8 mouse cellular contexts compared by ENCODE assay signal in the genomic region with DNA sequence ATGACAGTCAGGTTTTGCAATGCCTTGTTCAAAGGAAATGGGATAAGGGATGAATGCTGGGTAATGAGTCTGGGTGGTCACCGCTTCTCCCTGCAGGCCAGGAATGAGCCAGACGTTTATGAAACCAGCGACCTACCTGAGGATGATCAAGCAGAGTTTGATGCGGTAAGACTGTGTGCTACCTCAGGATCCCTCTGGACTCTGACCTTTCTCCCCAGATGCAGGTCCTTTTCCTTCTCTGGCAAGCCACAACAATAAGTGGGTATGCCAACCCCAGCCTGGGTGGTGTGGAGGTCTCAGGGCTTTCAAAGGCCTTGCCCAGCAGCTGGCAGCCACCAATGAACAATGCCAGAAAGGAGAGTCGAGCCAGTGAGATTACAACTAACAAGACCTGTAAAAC. TPM values are rescaled to one million over a fixed set of nuclear protein-coding genes. Genes with fewer than 3 reads are reported as not detected.
DNase-seq lines count a peak whose midpoint lies in the region; ATAC-seq and TF ChIP-seq lines count a peak whose summit lies in the region.

No protein-coding gene starts in this region.

- H3K27me3 ChIP-seq in lung, embryonic 14.5 days (ENCODE audit: insufficient read depth, low read length), result peaks cover 13% of the 10 kb centered on the region
- H3K27me3 ChIP-seq in forebrain, embryonic 11.5 days (ENCODE audit: control insufficient read depth, insufficient read depth, low read length), result peaks cover 8% of the 10 kb centered on the region; the same call in 1 of the 2 replicates

- H3K4me1 ChIP-seq in lung, embryonic 14.5 days (ENCODE audit: insufficient read depth), result peaks cover 10% of the 10 kb centered on the region
- peaks cover 12% of the 10 kb centered on the region for H3K4me1 ChIP-seq in forebrain, embryonic 11.5 days (replicated peaks; ENCODE audit: control insufficient read depth, insufficient read depth, low read length)
- H3K4me1 ChIP-seq in olfactory bulb, adult 2 months (ENCODE audit: control insufficient read depth, insufficient read depth, low read length), result peaks cover 9% of the 10 kb centered on the region

- no peak for DNase-seq in lung, embryonic 14.5 days
- DNase-seq in lung, postnatal 25 days (ENCODE audit: low spot score), result no peak
- DNase-seq in forebrain, embryonic 11.5 days (ENCODE audit: low spot score), result no peak
- DNase-seq in kidney, postnatal 36 days, result peak; percentile 34 to 38
- no peak for DNase-seq in adrenal gland, postnatal 14 days
- DNase-seq in adrenal gland, postnatal 25 days, result no peak

- H3K4me3 ChIP-seq in lung, embryonic 14.5 days (ENCODE audit: low read depth, low read length), result peak overlapping the region; percentile 100
- peak overlapping the region; percentile 97 for H3K4me3 ChIP-seq in forebrain, embryonic 11.5 days (ENCODE audit: low read depth, low read length)
- peak overlapping the region; percentile 98 for H3K4me3 ChIP-seq in olfactory bulb, adult 2 months (ENCODE audit: insufficient read depth, low read depth, low read length)

- no peak for TF ChIP-seq POLR2A in olfactory bulb, adult 2 months (IDR thresholded peaks at IDR 0.05; ENCODE audit: insufficient read depth, low read depth, low read length)

- peak overlapping the region; percentile 99 for H3K9ac ChIP-seq in lung, embryonic 14.5 days
- peak overlapping the region; percentile 96 for H3K9ac ChIP-seq in forebrain, embryonic 11.5 days (ENCODE audit: low read length)

- no peak for ATAC-seq in lung, embryonic 14.5 days (ENCODE audit: insufficient read depth)
- no peak for ATAC-seq in forebrain, embryonic 11.5 days (replicated peaks; ENCODE audit: low FRiP score)
- no peak for ATAC-seq in megakaryocyte progenitor cell, adult 5-6 weeks (replicated peaks; ENCODE audit: poor library complexity)

- H3K27ac ChIP-seq in lung, embryonic 14.5 days (ENCODE audit: low read depth), result no peak overlapping the region
- no peak overlapping the region for H3K27ac ChIP-seq in forebrain, embryonic 11.5 days (ENCODE audit: low read depth, low read length)
- H3K27ac ChIP-seq in olfactory bulb, adult 2 months (ENCODE audit: insufficient read depth, low read depth, low read length), result no peak overlapping the region

- H3K9me3 ChIP-seq in lung, embryonic 14.5 days (ENCODE audit: low read depth, low read length), result no peaks in the 10 kb centered on the region
- no peaks in the 10 kb centered on the region for H3K9me3 ChIP-seq in forebrain, embryonic 11.5 days (ENCODE audit: control insufficient read depth, low read length)

- H3K4me2 ChIP-seq in lung, embryonic 14.5 days, result peak overlapping the region; percentile 97
- peak overlapping the region; percentile 97 for H3K4me2 ChIP-seq in forebrain, embryonic 11.5 days (ENCODE audit: low read depth, low read length, severe bottlenecking)

- H3K36me3 ChIP-seq in lung, embryonic 14.5 days (ENCODE audit: insufficient read depth), result peaks cover 28% of the 10 kb centered on the region
- no peaks in the 10 kb centered on the region; the same call in 1 of the 2 replicates for H3K36me3 ChIP-seq in forebrain, embryonic 11.5 days (ENCODE audit: control insufficient read depth, insufficient read depth, low read length)

- no peak for TF ChIP-seq CTCF in lung, embryonic 14.5 days (IDR thresholded peaks at IDR 0.05; ENCODE audit: low read depth)
- no peak for TF ChIP-seq CTCF in olfactory bulb, adult 2 months (IDR thresholded peaks at IDR 0.05; ENCODE audit: insufficient read depth, low read depth, low read length)

- WGBS in lung, embryonic 14.5 days, result 63% methylated on average over 5 of the region's 5 CpGs
- 76% methylated on average over 5 of the region's 5 CpGs for WGBS in forebrain, embryonic 11.5 days
- WGBS in olfactory bulb, adult 2 months, result 56% methylated on average over 5 of the region's 5 CpGs

RNA-seq across cellular contexts. Expression of gene Dctn2, which starts 1.1 kb away (rescaled TPM):
- 158 and 160 TPM in 2 replicates for polyA plus RNA-seq in lung, embryonic 14.5 days (2014; fragmentation: Nextera tagmentation; extraction: Ambion mirVana)
- polyA plus RNA-seq in forebrain, embryonic 11.5 days (2014; fragmentation: Nextera tagmentation; extraction: Ambion mirVana), result 202 and 207 TPM in 2 replicates
- polyA plus RNA-seq in olfactory bulb, adult 2 months (2012; ENCODE audit: insufficient read depth, insufficient read length, low replicate concordance, missing spikeins), result not detected in 2 replicates
- total RNA-seq in adrenal gland, postnatal 14 days (2021), result 142 and 153 TPM in 2 replicates
- 63.6 and 66.8 TPM in 2 replicates for total RNA-seq in megakaryocyte progenitor cell, adult 5-6 weeks (2015)
- 87.4 and 101 TPM in 2 replicates for total RNA-seq in megakaryocyte progenitor cell, adult 5-6 weeks (2017)
- 159 and 197 TPM in 2 replicates for total RNA-seq in adrenal gland, postnatal 25 days (2021)

RNA-seq across cellular contexts. Expression of gene Kif5a, which starts 4.2 kb away (rescaled TPM):
- polyA plus RNA-seq in lung, embryonic 14.5 days (2014; fragmentation: Nextera tagmentation; extraction: Ambion mirVana), result 0.64 and 1.0 TPM in 2 replicates
- 21.7 and 23.6 TPM in 2 replicates for polyA plus RNA-seq in forebrain, embryonic 11.5 days (2014; fragmentation: Nextera tagmentation; extraction: Ambion mirVana)
- polyA plus RNA-seq in olfactory bulb, adult 2 months (2012; ENCODE audit: insufficient read depth, insufficient read length, low replicate concordance, missing spikeins), result 72.6 and 160 TPM in 2 replicates
- total RNA-seq in adrenal gland, postnatal 14 days (2021), result 7.6 and 11.5 TPM in 2 replicates
- total RNA-seq in megakaryocyte progenitor cell, adult 5-6 weeks (2015), result 0.05 and 0.25 TPM in 2 replicates
- 0.04 and 0.20 TPM in 2 replicates for total RNA-seq in megakaryocyte progenitor cell, adult 5-6 weeks (2017)
- 8.6 and 13.1 TPM in 2 replicates for total RNA-seq in adrenal gland, postnatal 25 days (2021)

RNA-seq across cellular contexts. Expression of gene Mbd6, which starts 21.5 kb away (rescaled TPM):
- 19.1 and 19.4 TPM in 2 replicates for polyA plus RNA-seq in lung, embryonic 14.5 days (2014; fragmentation: Nextera tagmentation; extraction: Ambion mirVana)
- polyA plus RNA-seq in forebrain, embryonic 11.5 days (2014; fragmentation: Nextera tagmentation; extraction: Ambion mirVana), result 22.6 and 24.0 TPM in 2 replicates
- not detected in 2 replicates for polyA plus RNA-seq in olfactory bulb, adult 2 months (2012; ENCODE audit: insufficient read depth, insufficient read length, low replicate concordance, missing spikeins)
- total RNA-seq in adrenal gland, postnatal 14 days (2021), result 47.9 and 54.0 TPM in 2 replicates
- 41.9 and 44.0 TPM in 2 replicates for total RNA-seq in megakaryocyte progenitor cell, adult 5-6 weeks (2015)
- total RNA-seq in megakaryocyte progenitor cell, adult 5-6 weeks (2017), result 4.1 and 6.8 TPM in 2 replicates
- 73.2 and 73.3 TPM in 2 replicates for total RNA-seq in adrenal gland, postnatal 25 days (2021)

RNA-seq across cellular contexts. Expression of gene Mars, which starts 44.3 kb away (rescaled TPM):
- 128 and 132 TPM in 2 replicates for polyA plus RNA-seq in lung, embryonic 14.5 days (2014; fragmentation: Nextera tagmentation; extraction: Ambion mirVana)
- 191 and 195 TPM in 2 replicates for polyA plus RNA-seq in forebrain, embryonic 11.5 days (2014; fragmentation: Nextera tagmentation; extraction: Ambion mirVana)
- not detected in 2 replicates for polyA plus RNA-seq in olfactory bulb, adult 2 months (2012; ENCODE audit: insufficient read depth, insufficient read length, low replicate concordance, missing spikeins)
- 81.9 and 98.4 TPM in 2 replicates for total RNA-seq in adrenal gland, postnatal 14 days (2021)
- total RNA-seq in megakaryocyte progenitor cell, adult 5-6 weeks (2015), result 88.3 and 93.1 TPM in 2 replicates
- 196 and 210 TPM in 2 replicates for total RNA-seq in megakaryocyte progenitor cell, adult 5-6 weeks (2017)
- 110 and 135 TPM in 2 replicates for total RNA-seq in adrenal gland, postnatal 25 days (2021)

RNA-seq across cellular contexts. Expression of gene Arhgap9, which starts 54.4 kb away (rescaled TPM):
- 3.2 and 4.2 TPM in 2 replicates for polyA plus RNA-seq in lung, embryonic 14.5 days (2014; fragmentation: Nextera tagmentation; extraction: Ambion mirVana)
- 0.88 and 1.7 TPM in 2 replicates for polyA plus RNA-seq in forebrain, embryonic 11.5 days (2014; fragmentation: Nextera tagmentation; extraction: Ambion mirVana)
- 260 TPM in 1 of 2 replicates, not detected in the other for polyA plus RNA-seq in olfactory bulb, adult 2 months (2012; ENCODE audit: insufficient read depth, insufficient read length, low replicate concordance, missing spikeins)
- total RNA-seq in adrenal gland, postnatal 14 days (2021), result 2.1 and 15.2 TPM in 2 replicates
- total RNA-seq in megakaryocyte progenitor cell, adult 5-6 weeks (2015), result 37.1 and 38.0 TPM in 2 replicates
- 37.3 and 39.5 TPM in 2 replicates for total RNA-seq in megakaryocyte progenitor cell, adult 5-6 weeks (2017)
- 1.1 and 1.6 TPM in 2 replicates for total RNA-seq in adrenal gland, postnatal 25 days (2021)

Comparison
In these comparisons a context has a peak if more than half of its experiments do, and no peak if none do; other contexts are left out.
1. DNase-seq: peak in kidney, postnatal 36 days (2 of 2); none in lung, embryonic 14.5 days (single experiment), lung, postnatal 25 days (single experiment), forebrain, embryonic 11.5 days (single experiment), adrenal gland, postnatal 14 days (single experiment) and adrenal gland, postnatal 25 days (single experiment).
2. Peak in every context shown above with its lines, with median percentiles within 50 percentile points of each other: H3K4me3 ChIP-seq.